Mouse (Mus musculus): ENCODE measurements around the gene Klf15. TPM values are rescaled to one million over a fixed set of nuclear protein-coding genes. Genes with fewer than 3 reads are reported as not detected.

Gene Klf15
- polyA plus RNA-seq, 1 experiment from 2014 or later = 4.2 TPM

GRCm38 (mm10) chr6:90466847-90467410, 4.6 kb downstream of the Klf15 start:
- peaks cover 27% of the 10 kb centered on the region for H3K4me1 ChIP-seq
- 0 out of 2 replicates have a peak, but pooled peaks cover 9% of the 10 kb centered on the region for H3K36me3 ChIP-seq
- no peak overlapping the region for H3K27ac ChIP-seq (replicated peaks)
- no peak overlapping the region for H3K4me3 ChIP-seq
- 89% methylated on average over 12 of the region's 12 CpGs for WGBS
- H3K27me3 ChIP-seq (ENCODE audit: low read depth, poor library complexity, severe bottlenecking) = peaks cover 36% of the 10 kb centered on the region
- DNase-seq (ENCODE audit: low spot score) = no peak
- H3K9me3 ChIP-seq (replicated peaks) = no peaks in the 10 kb centered on the region

GRCm38 (mm10) chr6:90468216-90468615, 5.8 kb downstream of the Klf15 start:
- WGBS = 94% methylated on average over 1 of the region's 1 CpGs
- Histone ChIP-seq H3K4me3 (no peak overlapping the region), H3K27me3 (ENCODE audit: low read depth, poor library complexity, severe bottlenecking) (peaks cover 23% of the 10 kb centered on the region), H3K36me3 (0 out of 2 replicates have a peak, but pooled peaks cover 9% of the 10 kb centered on the region), H3K27ac (replicated peaks) (no peak overlapping the region), H3K4me1 (peaks cover 15% of the 10 kb centered on the region), H3K9me3 (replicated peaks) (no peaks in the 10 kb centered on the region)
- no peak for DNase-seq (ENCODE audit: low spot score)

- 90% methylated on average over 6 of the region's 6 CpGs for WGBS
- H3K4me3 ChIP-seq = no peak overlapping the region
- 0 out of 2 replicates have a peak, but pooled peaks cover 9% of the 10 kb centered on the region for H3K36me3 ChIP-seq
- no peaks in the 10 kb centered on the region for H3K9me3 ChIP-seq (replicated peaks)
- H3K27me3 ChIP-seq (ENCODE audit: low read depth, poor library complexity, severe bottlenecking) = peaks cover 15% of the 10 kb centered on the region
- no peak for DNase-seq (ENCODE audit: low spot score)
- H3K27ac ChIP-seq (replicated peaks) = no peak overlapping the region
- H3K4me1 ChIP-seq = peaks cover 7% of the 10 kb centered on the region
These were observed 6.7 kb downstream of the Klf15 start for GRCm38 (mm10) chr6:90469041-90469440.

- Histone ChIP-seq H3K36me3 (0 out of 2 replicates have a peak, but pooled peaks cover 9% of the 10 kb centered on the region), H3K4me1 (peaks cover 7% of the 10 kb centered on the region), H3K9me3 (replicated peaks) (no peaks in the 10 kb centered on the region), H3K4me3 (no peak overlapping the region), H3K27me3 (ENCODE audit: low read depth, poor library complexity, severe bottlenecking) (peaks cover 3% of the 10 kb centered on the region), H3K27ac (replicated peaks) (no peak overlapping the region)
- DNase-seq (ENCODE audit: low spot score) = no peak
- 95% methylated on average over 2 of the region's 2 CpGs for WGBS
These were observed 7.9 kb downstream of the Klf15 start for GRCm38 (mm10) chr6:90470255-90470654.

- 78% methylated on average over 12 of the region's 12 CpGs for WGBS
- H3K27me3 ChIP-seq (ENCODE audit: low read depth, poor library complexity, severe bottlenecking) = no peaks in the 10 kb centered on the region
- H3K4me3 ChIP-seq = no peak overlapping the region
- H3K4me1 ChIP-seq = peaks cover 15% of the 10 kb centered on the region
- no peaks in the 10 kb centered on the region for H3K9me3 ChIP-seq (replicated peaks)
- 0 out of 2 replicates have a peak overlapping the region, but pooled peaks have one; percentile 33 for H3K27ac ChIP-seq (replicated peaks)
- DNase-seq (ENCODE audit: low spot score) = no peak
- 0 out of 2 replicates have a peak, but pooled peaks cover 9% of the 10 kb centered on the region for H3K36me3 ChIP-seq
These were observed 8.7 kb downstream of the Klf15 start for GRCm38 (mm10) chr6:90470947-90471541.

GRCm38 (mm10) chr6:90472079-90472478, 9.7 kb downstream of the Klf15 start:
- WGBS = 80% methylated on average over 4 of the region's 4 CpGs
- no peak for DNase-seq (ENCODE audit: low spot score)
- H3K9me3 ChIP-seq (replicated peaks) = no peaks in the 10 kb centered on the region
- H3K36me3 ChIP-seq = 0 out of 2 replicates have a peak, but pooled peaks cover 2% of the 10 kb centered on the region
- no peak overlapping the region for H3K4me3 ChIP-seq
- H3K27ac ChIP-seq (replicated peaks) = no peak overlapping the region
- H3K27me3 ChIP-seq (ENCODE audit: low read depth, poor library complexity, severe bottlenecking) = no peaks in the 10 kb centered on the region
- peaks cover 21% of the 10 kb centered on the region for H3K4me1 ChIP-seq

- Histone ChIP-seq H3K4me3 (no peak overlapping the region), H3K9me3 (replicated peaks) (no peaks in the 10 kb centered on the region), H3K36me3 (no peaks in the 10 kb centered on the region), H3K27me3 (ENCODE audit: low read depth, poor library complexity, severe bottlenecking) (no peaks in the 10 kb centered on the region), H3K4me1 (peaks cover 23% of the 10 kb centered on the region), H3K27ac (replicated peaks) (no peak overlapping the region)
- 91% methylated on average over 3 of the region's 3 CpGs for WGBS
- no peak for DNase-seq (ENCODE audit: low spot score)
These were observed 10.3 kb downstream of the Klf15 start for GRCm38 (mm10) chr6:90472697-90473096.

- Histone ChIP-seq H3K27me3 (ENCODE audit: low read depth, poor library complexity, severe bottlenecking) (no peaks in the 10 kb centered on the region), H3K4me3 (no peak overlapping the region), H3K4me1 (peaks cover 23% of the 10 kb centered on the region), H3K27ac (replicated peaks) (no peak overlapping the region), H3K36me3 (no peaks in the 10 kb centered on the region), H3K9me3 (replicated peaks) (no peaks in the 10 kb centered on the region)
- WGBS = 94% methylated on average over 24 of the region's 24 CpGs
- DNase-seq (ENCODE audit: low spot score) = no peak
These were observed 11.4 kb downstream of the Klf15 start for GRCm38 (mm10) chr6:90473630-90474360.

GRCm38 (mm10) chr6:90474361-90474750, 12.0 kb downstream of the Klf15 start:
- Histone ChIP-seq H3K27me3 (ENCODE audit: low read depth, poor library complexity, severe bottlenecking) (no peaks in the 10 kb centered on the region), H3K4me1 (peaks cover 23% of the 10 kb centered on the region), H3K27ac (replicated peaks) (no peak overlapping the region), H3K4me3 (no peak overlapping the region), H3K36me3 (no peaks in the 10 kb centered on the region), H3K9me3 (replicated peaks) (no peaks in the 10 kb centered on the region)
- no peak for DNase-seq (ENCODE audit: low spot score)
- 85% methylated on average over 3 of the region's 3 CpGs for WGBS

GRCm38 (mm10) chr6:90475176-90475853, 12.9 kb downstream of the Klf15 start:
- Histone ChIP-seq H3K36me3 (no peaks in the 10 kb centered on the region), H3K4me3 (no peak overlapping the region), H3K27me3 (ENCODE audit: low read depth, poor library complexity, severe bottlenecking) (no peaks in the 10 kb centered on the region), H3K27ac (replicated peaks) (0 out of 2 replicates have a peak overlapping the region, but pooled peaks have one; percentile 42), H3K9me3 (replicated peaks) (no peaks in the 10 kb centered on the region), H3K4me1 (peaks cover 23% of the 10 kb centered on the region)
- WGBS = 75% methylated on average over 4 of the region's 4 CpGs
- no peak for DNase-seq (ENCODE audit: low spot score)

GRCm38 (mm10) chr6:90475854-90476212, 13.5 kb downstream of the Klf15 start:
- Histone ChIP-seq H3K36me3 (no peaks in the 10 kb centered on the region), H3K4me1 (peaks cover 21% of the 10 kb centered on the region), H3K9me3 (replicated peaks) (no peaks in the 10 kb centered on the region), H3K27ac (replicated peaks) (0 out of 2 replicates have a peak overlapping the region, but pooled peaks have one; percentile 42), H3K27me3 (ENCODE audit: low read depth, poor library complexity, severe bottlenecking) (no peaks in the 10 kb centered on the region), H3K4me3 (no peak overlapping the region)
- WGBS = 61% methylated on average over 3 of the region's 3 CpGs
- no peak for DNase-seq (ENCODE audit: low spot score)

- Histone ChIP-seq H3K4me3 (no peak overlapping the region), H3K27me3 (ENCODE audit: low read depth, poor library complexity, severe bottlenecking) (no peaks in the 10 kb centered on the region), H3K27ac (replicated peaks) (no peak overlapping the region), H3K36me3 (no peaks in the 10 kb centered on the region), H3K4me1 (peaks cover 18% of the 10 kb centered on the region), H3K9me3 (replicated peaks) (no peaks in the 10 kb centered on the region)
- WGBS = 81% methylated on average over 14 of the region's 14 CpGs
- DNase-seq (ENCODE audit: low spot score) = no peak
These were observed 14.7 kb downstream of the Klf15 start for GRCm38 (mm10) chr6:90476941-90477518.

Measured in midbrain, embryonic 10.5 days (tissue).